Mouse (Mus musculus): ENCODE measurements at regions not wholly inside any gene's neighbourhood (a gene's known extent, or its start where the extent isn't known, plus 50 kb on each side); places are given as distances from the start of the nearest gene placed in this dataset. TPM values are rescaled to one million over a fixed set of nuclear protein-coding genes. Genes with fewer than 3 reads are reported as not detected.

DNA sequence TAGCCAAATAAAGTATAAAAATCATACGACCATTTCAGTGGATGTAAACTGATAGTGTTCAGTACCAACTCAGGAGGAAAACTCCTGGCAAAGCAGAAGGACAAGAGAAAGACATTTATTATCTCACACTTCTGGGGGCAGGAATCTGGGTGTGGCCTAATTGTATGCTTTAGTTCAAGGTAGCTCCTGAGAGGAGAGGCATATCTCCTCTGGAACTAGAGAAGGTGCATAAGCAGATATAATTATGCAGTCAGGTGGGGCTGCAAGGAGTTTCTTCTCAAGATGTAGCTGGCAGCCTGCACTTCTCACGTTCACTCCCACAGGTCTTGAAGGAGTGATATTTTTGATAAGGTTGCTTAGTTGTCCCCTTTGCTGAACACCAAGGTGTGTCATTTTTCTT lies 71.4 kb upstream of the Adgra3 start:
- H3K36me3 ChIP-seq (ENCODE audit: control insufficient read depth, insufficient read depth, low read length), result no peaks in the 10 kb centered on the region
- H3K27me3 ChIP-seq (replicated peaks; ENCODE audit: control insufficient read depth, insufficient read depth, low read length), result no peaks in the 10 kb centered on the region
- no peaks in the 10 kb centered on the region for H3K4me1 ChIP-seq (ENCODE audit: control insufficient read depth, insufficient read depth, low read length)
- no peak overlapping the region for H3K4me2 ChIP-seq (ENCODE audit: low read depth, low read length)
- H3K9me3 ChIP-seq (ENCODE audit: control insufficient read depth, low read length), result no peaks in the 10 kb centered on the region
- 47% methylated on average over 2 of the region's 2 CpGs for WGBS
- no peak overlapping the region for H3K9ac ChIP-seq (ENCODE audit: low read depth, low read length)
- ATAC-seq, result peak; percentile 89
- no peak overlapping the region for H3K27ac ChIP-seq (ENCODE audit: low read length)
- no peak overlapping the region for H3K4me3 ChIP-seq (ENCODE audit: low read length)

DNA sequence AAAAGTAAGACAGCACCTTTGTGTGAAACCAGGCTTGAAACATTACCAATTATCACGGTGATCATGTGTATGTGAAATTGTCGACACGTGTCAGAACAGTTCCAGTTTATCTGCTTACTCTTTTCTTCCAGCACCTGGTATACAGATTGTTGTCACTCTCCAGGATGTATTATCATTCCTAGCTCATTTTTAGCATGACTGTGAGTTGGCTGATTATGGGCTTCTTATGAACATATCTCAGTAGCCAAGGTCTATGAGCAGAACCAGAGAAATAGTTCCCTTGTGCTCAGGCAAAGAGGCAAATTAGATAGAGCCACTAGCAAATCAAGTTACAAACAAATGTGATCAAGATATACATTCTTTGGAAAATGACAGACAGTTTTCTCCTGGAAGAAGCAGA lies 70.2 kb upstream of the Adgra3 start:
- H3K4me1 ChIP-seq (ENCODE audit: control insufficient read depth, insufficient read depth, low read length), result no peaks in the 10 kb centered on the region

DNA sequence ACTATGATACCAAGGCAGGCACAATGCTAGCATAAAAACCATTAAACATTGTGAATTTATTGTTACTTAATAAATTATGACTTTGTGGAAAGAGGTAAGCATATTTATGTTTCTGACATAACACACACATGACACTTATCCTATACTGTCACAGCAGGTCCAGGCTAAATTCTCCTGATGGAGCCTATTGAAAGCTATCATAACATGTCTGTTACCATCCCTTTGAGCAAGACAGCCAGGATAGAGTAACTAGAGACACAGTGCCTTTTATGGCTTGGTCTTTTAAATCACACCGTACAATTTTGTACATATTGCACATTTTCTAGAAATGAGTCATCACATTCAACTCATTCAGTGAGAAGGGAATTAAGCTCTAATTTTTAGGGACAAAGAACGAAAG lies 67.8 kb upstream of the Adgra3 start:
- Histone ChIP-seq H3K9ac (ENCODE audit: low read depth, low read length) (no peak overlapping the region), H3K9me3 (ENCODE audit: control insufficient read depth, low read length) (no peaks in the 10 kb centered on the region), H3K4me2 (ENCODE audit: low read depth, low read length) (no peak overlapping the region), H3K27ac (ENCODE audit: low read length) (no peak overlapping the region), H3K36me3 (ENCODE audit: control insufficient read depth, insufficient read depth, low read length) (no peaks in the 10 kb centered on the region), H3K4me3 (ENCODE audit: low read length) (no peak overlapping the region), H3K27me3 (replicated peaks; ENCODE audit: control insufficient read depth, insufficient read depth, low read length) (no peaks in the 10 kb centered on the region), H3K4me1 (ENCODE audit: control insufficient read depth, insufficient read depth, low read length) (no peaks in the 10 kb centered on the region)
- 52% methylated on average over 2 of the region's 2 CpGs for WGBS
- ATAC-seq, result no peak

More for the DNA sequence above, 70.2 kb upstream of the Adgra3 start:
- Histone ChIP-seq H3K4me3 (ENCODE audit: low read length) (no peak overlapping the region), H3K9ac (ENCODE audit: low read depth, low read length) (no peak overlapping the region), H3K4me2 (ENCODE audit: low read depth, low read length) (no peak overlapping the region), H3K27ac (ENCODE audit: low read length) (no peak overlapping the region), H3K27me3 (replicated peaks; ENCODE audit: control insufficient read depth, insufficient read depth, low read length) (no peaks in the 10 kb centered on the region), H3K36me3 (ENCODE audit: control insufficient read depth, insufficient read depth, low read length) (no peaks in the 10 kb centered on the region), H3K9me3 (ENCODE audit: control insufficient read depth, low read length) (no peaks in the 10 kb centered on the region)
- no peak for ATAC-seq
- WGBS, result 85% methylated on average over 3 of the region's 3 CpGs

DNA sequence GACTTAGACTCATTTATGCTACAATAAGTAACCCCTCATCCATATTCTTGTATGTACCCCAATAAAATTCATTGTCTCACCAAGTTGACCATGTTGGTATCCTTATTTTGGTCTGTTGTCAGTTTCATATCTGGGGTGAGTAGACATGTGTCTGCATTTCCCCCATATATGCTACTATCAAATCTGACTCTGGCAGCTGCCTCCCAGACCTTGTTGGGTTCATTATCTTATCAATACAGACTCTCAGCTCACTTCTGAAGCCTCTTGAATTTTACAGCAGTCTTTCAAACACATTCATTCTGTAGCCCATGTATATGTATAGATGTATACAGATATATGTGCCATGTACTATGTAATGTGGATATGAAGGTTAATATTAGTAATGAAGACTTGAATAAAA lies 67.4 kb upstream of the Adgra3 start:
- Histone ChIP-seq H3K27me3 (replicated peaks; ENCODE audit: control insufficient read depth, insufficient read depth, low read length) (no peaks in the 10 kb centered on the region), H3K9me3 (ENCODE audit: control insufficient read depth, low read length) (no peaks in the 10 kb centered on the region), H3K9ac (ENCODE audit: low read depth, low read length) (no peak overlapping the region), H3K4me2 (ENCODE audit: low read depth, low read length) (no peak overlapping the region), H3K27ac (ENCODE audit: low read length) (no peak overlapping the region), H3K4me1 (ENCODE audit: control insufficient read depth, insufficient read depth, low read length) (no peaks in the 10 kb centered on the region), H3K36me3 (ENCODE audit: control insufficient read depth, insufficient read depth, low read length) (no peaks in the 10 kb centered on the region), H3K4me3 (ENCODE audit: low read length) (no peak overlapping the region)
- peak; percentile 67; the same call in 1 of the 2 replicates for ATAC-seq

DNA sequence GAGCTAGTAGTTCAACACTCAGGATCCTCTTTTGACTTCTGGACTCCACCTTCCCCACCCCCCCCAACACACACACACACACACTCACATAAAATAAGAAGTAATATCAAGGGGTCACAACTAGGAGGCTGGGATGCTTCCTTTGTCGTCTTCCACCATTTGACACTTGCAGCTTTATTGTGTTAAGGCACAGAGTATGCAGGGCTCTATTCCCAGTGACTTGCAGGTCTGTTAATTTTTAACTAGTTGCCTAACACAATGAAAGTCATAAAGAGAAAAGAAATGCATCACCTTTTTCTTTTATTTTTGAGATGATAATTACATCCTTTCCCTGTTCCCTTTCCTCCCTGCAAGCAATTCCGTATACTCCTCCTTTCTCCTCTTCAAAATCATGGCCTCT lies 66.9 kb upstream of the Adgra3 start:
- H3K4me3 ChIP-seq (ENCODE audit: low read length), result no peak overlapping the region
- no peaks in the 10 kb centered on the region for H3K36me3 ChIP-seq (ENCODE audit: control insufficient read depth, insufficient read depth, low read length)
- no peak overlapping the region for H3K27ac ChIP-seq (ENCODE audit: low read length)
- no peaks in the 10 kb centered on the region for H3K27me3 ChIP-seq (replicated peaks; ENCODE audit: control insufficient read depth, insufficient read depth, low read length)
- ATAC-seq, result peak; percentile 71
- no peak overlapping the region for H3K9ac ChIP-seq (ENCODE audit: low read depth, low read length)
- 43% methylated on average over 2 of the region's 2 CpGs for WGBS
- no peak overlapping the region for H3K4me2 ChIP-seq (ENCODE audit: low read depth, low read length)
- no peaks in the 10 kb centered on the region for H3K9me3 ChIP-seq (ENCODE audit: control insufficient read depth, low read length)
- H3K4me1 ChIP-seq (ENCODE audit: control insufficient read depth, insufficient read depth, low read length), result no peaks in the 10 kb centered on the region

DNA sequence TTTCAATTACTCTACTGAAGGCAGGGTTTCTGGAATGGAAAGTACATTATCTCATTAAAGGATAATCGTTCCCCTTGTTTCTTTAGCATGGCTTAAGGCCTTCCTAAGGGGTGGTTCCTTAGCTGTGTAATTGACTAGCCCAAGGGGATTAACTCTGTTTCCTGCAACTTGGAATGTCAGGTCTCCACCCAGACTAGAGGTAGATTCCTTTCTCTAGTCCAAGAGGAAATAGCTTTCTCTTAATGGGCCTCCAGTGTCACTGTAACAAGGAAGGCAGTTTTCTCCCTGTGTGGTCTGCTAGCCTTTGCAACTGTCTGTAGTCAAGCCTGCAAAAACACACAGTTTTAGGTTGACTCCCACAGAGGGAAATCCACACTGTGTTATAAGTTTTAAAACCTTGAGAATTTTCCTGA lies 64.0 kb upstream of the Adgra3 start:
- no peak overlapping the region for H3K4me3 ChIP-seq (ENCODE audit: low read length)
- no peaks in the 10 kb centered on the region for H3K36me3 ChIP-seq (ENCODE audit: control insufficient read depth, insufficient read depth, low read length)
- H3K27me3 ChIP-seq (replicated peaks; ENCODE audit: control insufficient read depth, insufficient read depth, low read length), result no peaks in the 10 kb centered on the region
- H3K4me1 ChIP-seq (ENCODE audit: control insufficient read depth, insufficient read depth, low read length), result no peaks in the 10 kb centered on the region
- no peaks in the 10 kb centered on the region for H3K9me3 ChIP-seq (ENCODE audit: control insufficient read depth, low read length)
- ATAC-seq, result peak; percentile 49; the same call in 1 of the 2 replicates
- WGBS, result 24% methylated on average over 1 of the region's 1 CpGs
- no peak overlapping the region for H3K4me2 ChIP-seq (ENCODE audit: low read depth, low read length)
- H3K27ac ChIP-seq (ENCODE audit: low read length), result no peak overlapping the region
- no peak overlapping the region for H3K9ac ChIP-seq (ENCODE audit: low read depth, low read length)

DNA sequence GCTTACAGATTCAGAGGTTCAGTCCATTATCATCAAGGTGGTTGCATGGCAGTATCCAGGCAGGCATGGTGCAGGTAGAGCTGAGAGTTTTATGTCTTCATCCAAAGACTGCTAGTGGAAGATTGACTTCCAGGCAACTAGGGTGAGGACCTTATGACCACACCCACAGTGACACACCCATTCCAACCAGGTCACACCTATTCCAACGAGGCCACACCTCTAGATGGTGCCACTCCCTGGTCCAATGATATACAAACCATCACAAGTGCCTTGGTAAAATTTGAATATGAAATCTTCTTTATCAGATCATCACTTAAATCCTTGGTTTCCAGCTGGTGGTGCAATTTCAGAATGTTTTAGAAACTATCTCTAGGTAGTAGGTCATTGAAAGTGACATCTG lies 61.1 kb upstream of the Adgra3 start:
- Histone ChIP-seq H3K27me3 (replicated peaks; ENCODE audit: control insufficient read depth, insufficient read depth, low read length) (no peaks in the 10 kb centered on the region), H3K4me1 (ENCODE audit: control insufficient read depth, insufficient read depth, low read length) (no peaks in the 10 kb centered on the region), H3K9ac (ENCODE audit: low read depth, low read length) (no peak overlapping the region), H3K4me3 (ENCODE audit: low read length) (no peak overlapping the region), H3K27ac (ENCODE audit: low read length) (no peak overlapping the region), H3K4me2 (ENCODE audit: low read depth, low read length) (no peak overlapping the region), H3K9me3 (ENCODE audit: control insufficient read depth, low read length) (no peaks in the 10 kb centered on the region), H3K36me3 (ENCODE audit: control insufficient read depth, insufficient read depth, low read length) (no peaks in the 10 kb centered on the region)
- 62% methylated on average over 1 of the region's 1 CpGs for WGBS
- no peak for ATAC-seq

Small RNA genes lying in the stretch of these regions (microRNA-seq; reads per million reads assigned to microRNA genes)
- gene Mir8117, result not detected

All from intestine, embryonic 16.5 days (tissue).